Mouse (Mus musculus): ENCODE results near the gene Igll1. TPM values are rescaled to one million over a fixed set of nuclear protein-coding genes. Genes with fewer than 3 reads are reported as not detected.

Igll1 gene
- polyA plus RNA-seq (2014; fragmentation: Illumina TruSeq; extraction: RNeasy Lipid Tissue Mini Kit (QIAGEN cat#74804); ENCODE audit: insufficient read depth, low read depth, low replicate concordance) = not detected

DNA sequence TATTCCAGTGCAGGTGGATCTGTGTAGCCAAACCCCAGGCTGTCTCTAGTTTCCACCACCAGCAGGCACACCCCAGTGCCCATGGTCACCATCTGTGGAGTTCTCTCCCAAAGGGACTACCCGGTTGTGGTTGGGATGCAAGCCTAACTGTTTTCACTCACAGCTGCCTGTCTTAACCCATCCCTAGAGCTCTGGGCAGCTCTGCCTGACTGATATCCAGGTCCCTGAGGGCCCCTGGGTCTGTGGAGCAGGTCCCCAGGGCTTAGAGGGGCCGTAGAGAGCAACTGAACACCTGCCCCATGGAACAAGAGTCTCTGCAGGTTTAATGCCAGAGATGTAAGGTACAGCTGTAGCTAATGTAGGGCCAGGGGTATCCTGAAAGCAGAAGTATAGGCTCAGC, at the start of gene Igll1:
Gene Igll1, minus strand, starts transcription at position 8 of the 400 bp plus-strand sequence.

GRCm38 (mm10) chr16:16896382-16897055, 32.7 kb upstream of the Igll1 start, which contains the start of gene Ppm1f:
Gene Ppm1f, plus strand, starts transcription at chr16:16896469.

GRCm38 (mm10) chr16:16870617-16871331, 7.0 kb upstream of the Igll1 start, which contains the start of the genes Top3b and Vpreb1:
Gene Top3b, plus strand, starts transcription at chr16:16870736.
Gene Vpreb1, minus strand, starts transcription at chr16:16870843.

DNA sequence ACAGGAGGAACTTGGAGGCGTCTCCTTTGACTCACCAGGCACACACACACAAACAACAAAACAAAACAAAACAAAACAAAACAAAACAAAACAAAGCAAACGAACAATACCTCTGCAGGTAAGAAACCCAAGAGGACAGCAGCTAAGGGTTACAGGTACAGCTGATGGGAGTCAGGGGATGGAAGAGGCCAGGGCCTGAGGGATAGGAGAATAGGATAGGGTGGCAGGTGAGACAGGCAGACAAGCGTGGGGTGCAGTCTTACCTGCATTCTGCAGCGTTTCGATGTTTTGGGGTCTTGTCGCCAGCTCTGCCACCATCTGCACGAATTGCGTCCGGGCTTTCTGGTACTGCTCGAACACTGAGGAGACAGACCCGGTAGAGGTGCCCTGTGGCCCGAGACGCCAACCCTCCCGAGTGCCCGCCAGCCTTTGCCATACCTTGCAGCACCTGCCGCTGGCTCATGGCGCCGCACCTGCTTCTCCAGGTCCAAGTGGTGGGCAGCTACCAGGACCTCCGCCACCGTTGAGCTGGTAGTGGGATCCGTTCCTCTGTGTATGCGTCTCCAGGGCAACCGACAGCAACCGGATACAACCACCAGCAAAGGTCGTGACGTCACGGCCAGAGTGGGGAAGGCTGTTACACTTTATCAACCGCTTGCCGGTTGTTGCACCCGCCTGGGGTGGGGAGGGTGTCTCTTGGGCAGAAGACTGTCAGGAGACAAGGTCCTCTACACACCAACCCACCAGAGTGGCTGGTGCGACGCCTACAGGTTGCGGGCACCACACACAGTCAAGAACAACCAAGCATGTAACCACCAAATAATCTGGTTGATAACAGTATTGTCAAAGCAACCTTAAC, 34.8 kb downstream of the Igll1 start, which contains the start of gene Spag6l:
Gene Spag6l, minus strand, starts transcription at position 700 of the 859 bp plus-strand sequence.

Other genes with a start within 250 kb of the Igll1 start
- not detected for gene Olfr19, start 187.6 kb downstream of the Igll1 start, polyA plus RNA-seq (2014; fragmentation: Illumina TruSeq; extraction: RNeasy Lipid Tissue Mini Kit (QIAGEN cat#74804); ENCODE audit: insufficient read depth, low read depth, low replicate concordance)
- 8.5 TPM for gene Spag6l, start 34.5 kb downstream of the Igll1 start, polyA plus RNA-seq (2014; fragmentation: Illumina TruSeq; extraction: RNeasy Lipid Tissue Mini Kit (QIAGEN cat#74804); ENCODE audit: insufficient read depth, low read depth, low replicate concordance)
- gene Top3b, start 6.8 kb upstream of the Igll1 start, polyA plus RNA-seq (2014; fragmentation: Illumina TruSeq; extraction: RNeasy Lipid Tissue Mini Kit (QIAGEN cat#74804); ENCODE audit: insufficient read depth, low read depth, low replicate concordance) = 24.5 TPM
- gene Vpreb1, start 6.9 kb upstream of the Igll1 start, polyA plus RNA-seq (2014; fragmentation: Illumina TruSeq; extraction: RNeasy Lipid Tissue Mini Kit (QIAGEN cat#74804); ENCODE audit: insufficient read depth, low read depth, low replicate concordance) = 2.2 TPM
- gene Ppm1f, start 32.5 kb upstream of the Igll1 start, polyA plus RNA-seq (2014; fragmentation: Illumina TruSeq; extraction: RNeasy Lipid Tissue Mini Kit (QIAGEN cat#74804); ENCODE audit: insufficient read depth, low read depth, low replicate concordance) = 31.5 TPM
- gene Mapk1, start 119.4 kb upstream of the Igll1 start, polyA plus RNA-seq (2014; fragmentation: Illumina TruSeq; extraction: RNeasy Lipid Tissue Mini Kit (QIAGEN cat#74804); ENCODE audit: insufficient read depth, low read depth, low replicate concordance) = 47.7 TPM
- 2.1 TPM for gene Ypel1, start 205.7 kb upstream of the Igll1 start, polyA plus RNA-seq (2014; fragmentation: Illumina TruSeq; extraction: RNeasy Lipid Tissue Mini Kit (QIAGEN cat#74804); ENCODE audit: insufficient read depth, low read depth, low replicate concordance)
- 38.8 TPM for gene Ppil2, start 247.3 kb upstream of the Igll1 start, polyA plus RNA-seq (2014; fragmentation: Illumina TruSeq; extraction: RNeasy Lipid Tissue Mini Kit (QIAGEN cat#74804); ENCODE audit: insufficient read depth, low read depth, low replicate concordance)

All from lung, adult 10 weeks (tissue).